Mouse (Mus musculus) midbrain, embryonic 12.5 days (tissue): ENCODE results near the gene Ap3m1. TPM values are rescaled to one million over a fixed set of nuclear protein-coding genes. Genes with fewer than 3 reads are reported as not detected.

Experiments used
- ATAC-seq: fragments of 200-750 bp; cut with Nextera tagmentation; 2 replicates; pipeline ENCODE4 v1.8.0; 2017; ENCODE audit warnings: low read depth, moderate TSS enrichment, moderate library complexity; ENCODE audit not compliant: low FRiP score
- H3K27ac ChIP-seq: fragments of 300-500 bp; sonication (generic); replicated peaks from 2 replicates; pipeline ENCODE4 v1.5.1; 2016; ENCODE audit warnings: mild to moderate bottlenecking
- H3K27me3 ChIP-seq: fragments of 300-500 bp; sonication (generic); 2 replicates; pipeline ENCODE4 v1.6.1; 2016; ENCODE audit warnings: mild to moderate bottlenecking
- H3K36me3 ChIP-seq: fragments of 300-500 bp; sonication (generic); 2 replicates; pipeline ENCODE4 v1.6.1; 2016
- H3K4me1 ChIP-seq: fragments of 300-500 bp; sonication (generic); 2 replicates; pipeline ENCODE4 v1.6.1; 2016
- H3K4me2 ChIP-seq: fragments of 300-500 bp; sonication (generic); replicated peaks from 2 replicates; pipeline ENCODE4 v1.6.1; 2016; ENCODE audit warnings: mild to moderate bottlenecking, moderate library complexity
- H3K4me3 ChIP-seq: fragments of 300-500 bp; sonication (generic); 2 replicates; pipeline ENCODE4 v1.5.1; 2016; ENCODE audit warnings: mild to moderate bottlenecking
- H3K9ac ChIP-seq: fragments of 300-500 bp; sonication (generic); replicated peaks from 2 replicates; pipeline ENCODE4 v1.6.1; 2016; ENCODE audit warnings: mild to moderate bottlenecking, moderate library complexity
- H3K9me3 ChIP-seq: fragments of 300-500 bp; sonication (generic); 2 replicates; pipeline ENCODE4 v1.6.1; 2016; ENCODE audit warnings: mild to moderate bottlenecking
- WGBS: fragments of 180-500 bp; shearing (Covaris S2); methylation state at CpG from one replicate; pipeline ENCODE4 v1.1.7; 2016; 5-methylcytosine and 5-hydroxymethylcytosine counted together
- polyA plus RNA-seq: library from polyadenylated mRNA; unstranded; fragments of >200 nt; fragmentation: Nextera tagmentation; extraction: Ambion mirVana; gene quantifications from 2 replicates; pipeline ENCODE4 v1.2.1, GENCODE M21; 2016

The Ap3m1 gene
- polyA plus RNA-seq, 1 experiment from 2014 or later = 121 TPM

DNA sequence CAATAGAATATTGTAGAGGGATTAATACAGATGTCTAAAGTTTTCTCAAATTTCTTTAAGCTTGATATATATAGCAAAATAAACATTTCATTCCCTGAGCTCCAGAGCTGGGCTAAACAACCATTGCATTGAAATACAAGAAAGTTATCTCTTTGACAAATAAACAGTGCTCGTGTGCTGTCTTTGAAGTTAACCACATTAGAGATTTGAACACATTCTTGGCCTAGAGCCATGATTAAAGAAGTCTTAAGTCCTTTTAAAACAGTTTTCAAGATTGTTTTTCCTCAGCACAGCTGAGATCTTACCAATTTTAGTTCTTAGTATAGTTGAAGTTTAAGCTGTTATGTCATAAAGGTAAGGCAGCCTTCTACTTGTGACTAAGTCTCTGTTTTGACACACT is 12.0 kb upstream of the Ap3m1 start:
- H3K4me2 ChIP-seq = no peak overlapping the region
- no peak overlapping the region for H3K9ac ChIP-seq
- H3K36me3 ChIP-seq = no peaks in the 10 kb centered on the region
- 60% methylated on average over 1 of the region's 1 CpGs for WGBS
- ATAC-seq = no peak
- H3K27ac ChIP-seq = no peak overlapping the region
- no peaks in the 10 kb centered on the region for H3K9me3 ChIP-seq
- H3K27me3 ChIP-seq = no peaks in the 10 kb centered on the region
- H3K4me1 ChIP-seq = no peaks in the 10 kb centered on the region
- no peak overlapping the region for H3K4me3 ChIP-seq

DNA sequence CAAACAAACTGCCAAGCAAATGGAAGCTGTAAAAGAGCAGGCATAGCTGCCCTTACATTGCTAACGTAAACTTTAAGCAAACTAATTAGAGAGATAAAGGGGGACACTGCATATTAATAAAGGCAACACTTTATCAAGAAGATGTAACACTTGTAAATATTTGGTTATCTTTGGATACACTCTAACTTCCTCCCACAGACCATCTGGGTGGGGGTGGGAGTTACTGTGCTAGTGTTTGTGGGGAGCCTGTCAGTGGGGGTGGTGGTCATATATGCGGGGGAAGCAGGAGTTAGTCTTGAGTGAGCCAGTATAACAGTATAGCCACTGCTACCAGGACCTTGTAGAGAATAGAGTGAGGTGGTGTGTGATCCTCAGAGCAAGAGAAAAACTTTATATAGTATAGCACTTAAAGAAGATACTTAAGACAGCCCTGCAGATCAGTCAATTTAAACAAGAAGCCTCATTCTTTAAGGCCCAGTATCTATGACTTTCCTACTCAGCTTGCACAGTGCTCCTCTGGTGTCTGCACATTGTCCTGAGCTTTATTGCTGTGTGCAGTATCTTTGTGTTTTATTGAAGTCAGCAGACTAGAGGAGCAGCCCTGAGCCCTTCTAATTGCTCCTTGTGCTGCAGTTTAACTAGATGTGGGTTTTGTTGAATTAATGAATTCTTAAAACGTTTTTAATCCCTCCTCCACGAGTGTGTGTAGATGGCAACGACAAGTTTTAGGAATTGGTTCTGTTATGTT is 10.6 kb upstream of the Ap3m1 start:
- H3K4me1 ChIP-seq = no peaks in the 10 kb centered on the region
- WGBS = 74% methylated on average over 5 of the region's 5 CpGs
- no peaks in the 10 kb centered on the region for H3K27me3 ChIP-seq
- H3K27ac ChIP-seq = no peak overlapping the region
- no peak for ATAC-seq
- H3K4me2 ChIP-seq = no peak overlapping the region
- no peak overlapping the region for H3K9ac ChIP-seq
- no peaks in the 10 kb centered on the region for H3K36me3 ChIP-seq
- no peaks in the 10 kb centered on the region for H3K9me3 ChIP-seq
- H3K4me3 ChIP-seq = no peak overlapping the region

DNA sequence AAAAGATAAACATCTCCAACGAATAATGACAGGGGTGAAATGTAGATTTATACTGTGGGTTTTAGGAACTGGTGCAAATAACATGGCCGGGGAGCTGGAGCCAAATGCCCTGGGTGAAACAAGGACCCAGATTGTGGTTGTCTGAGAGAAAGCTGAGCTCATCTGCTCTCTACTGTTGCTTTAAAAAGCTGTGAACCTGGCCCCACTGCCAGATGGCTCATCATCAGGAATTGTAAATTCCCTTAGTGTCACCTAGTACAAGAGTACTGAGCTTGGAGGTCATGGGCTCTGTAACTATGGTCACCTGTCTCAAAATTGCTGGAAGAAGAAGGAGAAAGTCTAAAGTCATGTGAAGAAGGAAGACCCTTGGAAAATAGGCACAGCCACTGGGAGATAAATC is 6.7 kb upstream of the Ap3m1 start:
- Histone ChIP-seq H3K4me2 (no peak overlapping the region), H3K36me3 (no peaks in the 10 kb centered on the region), H3K27ac (no peak overlapping the region), H3K4me1 (no peaks in the 10 kb centered on the region), H3K4me3 (no peak overlapping the region), H3K9ac (no peak overlapping the region), H3K27me3 (no peaks in the 10 kb centered on the region), H3K9me3 (no peaks in the 10 kb centered on the region)
- 92% methylated on average over 2 of the region's 2 CpGs for WGBS
- ATAC-seq = no peak

DNA sequence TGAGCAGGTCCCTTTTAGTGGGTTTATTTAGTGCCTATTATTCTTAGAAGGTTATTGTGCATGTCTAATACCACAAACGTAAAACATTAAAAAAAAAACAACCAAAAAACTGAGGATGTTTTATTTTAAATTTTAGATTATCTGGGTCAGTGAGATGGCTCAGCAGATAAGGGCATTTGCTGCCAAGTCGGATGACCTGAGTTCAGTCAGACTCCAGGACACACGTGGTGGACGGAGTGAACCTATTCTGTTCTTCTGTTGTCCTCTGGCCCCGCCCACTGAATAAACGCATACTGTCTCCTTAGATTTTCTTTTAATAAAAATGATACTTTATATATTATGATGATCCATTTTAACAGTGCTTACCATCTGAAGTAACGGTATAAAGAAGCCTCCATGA is 1.3 kb upstream of the Ap3m1 start:
- H3K4me3 ChIP-seq = no peak overlapping the region
- H3K9me3 ChIP-seq = no peaks in the 10 kb centered on the region
- no peaks in the 10 kb centered on the region for H3K36me3 ChIP-seq
- H3K4me1 ChIP-seq = peaks cover 17% of the 10 kb centered on the region
- no peak overlapping the region for H3K9ac ChIP-seq
- no peak for ATAC-seq
- whole genome bisulfite sequencing = 55% methylated on average over 7 of the region's 7 CpGs
- no peaks in the 10 kb centered on the region for H3K27me3 ChIP-seq
- H3K27ac ChIP-seq = no peak overlapping the region
- peak overlapping the region; percentile 79; the same call in 1 of the 2 replicates for H3K4me2 ChIP-seq

- Histone ChIP-seq H3K4me1 (peaks cover 17% of the 10 kb centered on the region), H3K27me3 (no peaks in the 10 kb centered on the region), H3K27ac (no peak overlapping the region), H3K9ac (peak overlapping the region; percentile 60; the same call in 1 of the 2 replicates), H3K9me3 (no peaks in the 10 kb centered on the region), H3K4me3 (peak overlapping the region; percentile 90), H3K36me3 (no peaks in the 10 kb centered on the region), H3K4me2 (peak overlapping the region; percentile 79)
- 15% methylated on average over 8 of the region's 8 CpGs for WGBS
- no peak for ATAC-seq
Measured at GRCm38 (mm10) chr14:21053151-21053550, 843 bp upstream of the Ap3m1 start.

DNA sequence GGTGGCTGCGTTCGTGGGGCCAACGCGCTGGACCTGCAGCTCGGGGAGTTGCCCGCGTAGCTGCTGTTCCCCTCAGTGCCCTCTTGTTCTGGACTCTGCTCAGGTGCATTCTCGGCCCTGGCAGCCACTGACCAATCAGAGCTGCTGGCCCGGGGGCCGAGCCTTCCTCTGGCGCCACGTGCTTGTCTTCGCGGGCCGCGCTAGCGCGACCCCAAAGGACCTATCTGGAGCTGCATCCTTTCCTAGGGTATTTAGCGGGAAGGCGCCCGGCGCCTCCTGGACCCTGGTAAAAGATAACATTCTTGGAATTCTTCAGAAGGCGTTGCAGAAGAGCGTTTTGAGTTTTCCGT is 448 bp upstream of the Ap3m1 start:
- under 1% methylated on average over 25 of the region's 25 CpGs for WGBS
- Histone ChIP-seq H3K4me2 (peak overlapping the region; percentile 79), H3K4me3 (peak overlapping the region; percentile 90), H3K9ac (peak overlapping the region; percentile 60), H3K36me3 (no peaks in the 10 kb centered on the region), H3K27ac (peak overlapping the region; percentile 92), H3K27me3 (no peaks in the 10 kb centered on the region), H3K9me3 (no peaks in the 10 kb centered on the region), H3K4me1 (peaks cover 17% of the 10 kb centered on the region)
- peak; percentile 74 for ATAC-seq

DNA sequence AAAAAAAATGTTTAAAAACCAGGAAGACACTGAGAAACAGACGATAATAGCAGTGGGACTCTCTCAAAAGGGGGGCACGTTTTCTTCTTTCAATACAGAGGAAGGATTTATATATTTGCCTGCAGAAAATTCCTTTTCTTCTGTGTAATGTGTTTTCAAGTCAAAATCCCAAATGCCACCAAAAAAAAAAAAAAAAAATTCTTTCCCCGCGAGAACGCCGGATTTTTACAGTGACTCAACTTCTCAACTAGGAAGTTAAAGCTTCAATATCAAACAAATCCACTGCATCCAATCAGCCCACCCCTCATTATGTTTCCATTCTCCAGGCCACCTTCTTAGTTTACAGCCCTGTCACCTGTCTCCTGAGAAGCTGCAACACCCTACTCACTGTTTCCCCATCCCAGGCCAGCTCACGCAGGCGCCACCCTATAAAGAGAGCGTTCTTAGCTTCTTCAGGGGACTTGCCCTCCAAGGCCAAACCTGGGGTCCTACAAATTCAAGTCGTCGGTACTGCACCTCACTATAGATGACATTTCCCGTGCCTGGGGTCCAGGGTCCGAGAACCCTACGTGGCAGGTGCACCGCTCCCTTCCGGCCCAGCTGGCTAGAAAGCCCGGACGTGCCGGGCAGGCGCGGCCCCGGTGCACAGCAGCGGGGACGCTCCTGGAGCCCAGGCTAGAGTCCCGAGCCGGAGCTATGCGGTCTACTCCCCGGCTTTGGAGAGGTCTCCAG is 762 bp downstream of the Ap3m1 start:
- H3K4me3 ChIP-seq = peak overlapping the region; percentile 90
- H3K27me3 ChIP-seq = no peaks in the 10 kb centered on the region
- ATAC-seq = no peak; the same call in 1 of the 2 replicates

DNA sequence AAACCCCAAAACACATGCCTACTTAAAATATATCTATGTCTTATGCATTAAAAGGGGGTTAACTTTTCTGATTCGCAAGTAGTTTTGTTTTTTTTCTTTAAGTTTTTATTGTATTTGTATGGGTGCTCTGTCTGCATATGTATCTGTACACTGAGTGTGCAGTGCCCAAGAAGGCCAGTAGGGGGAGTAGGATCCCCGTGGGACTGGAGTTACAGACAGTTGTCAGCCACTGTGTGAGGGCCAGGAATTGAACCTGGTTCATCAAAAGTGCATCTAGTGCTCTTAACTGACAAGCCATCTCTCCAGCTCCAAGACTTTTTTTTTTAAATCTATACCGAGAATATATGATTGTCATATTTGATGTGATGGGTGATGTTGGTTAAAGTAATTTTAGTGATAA is 1.6 kb downstream of the Ap3m1 start:
- no peak overlapping the region for H3K4me2 ChIP-seq
- ATAC-seq = no peak
- no peaks in the 10 kb centered on the region for H3K9me3 ChIP-seq
- H3K36me3 ChIP-seq = 0 out of 2 replicates have a peak, but pooled peaks cover 5% of the 10 kb centered on the region
- H3K27ac ChIP-seq = no peak overlapping the region
- WGBS = 75% methylated on average over 3 of the region's 3 CpGs
- H3K4me1 ChIP-seq = peaks cover 17% of the 10 kb centered on the region
- no peaks in the 10 kb centered on the region for H3K27me3 ChIP-seq
- H3K4me3 ChIP-seq = no peak overlapping the region
- H3K9ac ChIP-seq = no peak overlapping the region

More for the DNA sequence above, 762 bp downstream of the Ap3m1 start:
- Histone ChIP-seq H3K9ac (peak overlapping the region; percentile 87), H3K36me3 (0 out of 2 replicates have a peak, but pooled peaks cover 5% of the 10 kb centered on the region), H3K4me2 (peak overlapping the region; percentile 79), H3K27ac (peak overlapping the region; percentile 92), H3K9me3 (no peaks in the 10 kb centered on the region), H3K4me1 (peaks cover 17% of the 10 kb centered on the region)
- 11% methylated on average over 28 of the region's 28 CpGs for WGBS

GRCm38 (mm10) chr14:21048879-21049278 is 3.4 kb downstream of the Ap3m1 start:
- H3K36me3 ChIP-seq = peaks cover 14% of the 10 kb centered on the region; the same call in 1 of the 2 replicates
- no peak overlapping the region for H3K4me2 ChIP-seq
- no peak overlapping the region for H3K27ac ChIP-seq
- H3K4me3 ChIP-seq = no peak overlapping the region
- ATAC-seq = no peak
- peaks cover 17% of the 10 kb centered on the region for H3K4me1 ChIP-seq
- no peaks in the 10 kb centered on the region for H3K27me3 ChIP-seq
- H3K9me3 ChIP-seq = no peaks in the 10 kb centered on the region
- no peak overlapping the region for H3K9ac ChIP-seq

GRCm38 (mm10) chr14:21047840-21048239 is 4.5 kb downstream of the Ap3m1 start:
- 90% methylated on average over 2 of the region's 2 CpGs for WGBS
- no peaks in the 10 kb centered on the region for H3K27me3 ChIP-seq
- no peaks in the 10 kb centered on the region for H3K9me3 ChIP-seq
- peaks cover 16% of the 10 kb centered on the region; the same call in 1 of the 2 replicates for H3K36me3 ChIP-seq
- H3K9ac ChIP-seq = no peak overlapping the region
- no peak overlapping the region for H3K27ac ChIP-seq
- peaks cover 11% of the 10 kb centered on the region for H3K4me1 ChIP-seq
- ATAC-seq = no peak
- H3K4me2 ChIP-seq = no peak overlapping the region
- H3K4me3 ChIP-seq = no peak overlapping the region

GRCm38 (mm10) chr14:21039623-21040022 is 12.7 kb downstream of the Ap3m1 start:
- H3K27ac ChIP-seq = no peak overlapping the region
- no peaks in the 10 kb centered on the region for H3K9me3 ChIP-seq
- ATAC-seq = no peak
- no peak overlapping the region for H3K4me2 ChIP-seq
- WGBS = 89% methylated on average over 4 of the region's 4 CpGs
- H3K4me1 ChIP-seq = no peaks in the 10 kb centered on the region
- H3K36me3 ChIP-seq = peaks cover 61% of the 10 kb centered on the region
- H3K9ac ChIP-seq = no peak overlapping the region
- no peaks in the 10 kb centered on the region for H3K27me3 ChIP-seq
- H3K4me3 ChIP-seq = no peak overlapping the region

GRCm38 (mm10) chr14:21039077-21039476 is 13.2 kb downstream of the Ap3m1 start:
- H3K4me3 ChIP-seq = no peak overlapping the region
- ATAC-seq = no peak
- H3K27ac ChIP-seq = no peak overlapping the region
- no peaks in the 10 kb centered on the region for H3K4me1 ChIP-seq
- no peak overlapping the region for H3K9ac ChIP-seq
- H3K36me3 ChIP-seq = peaks cover 62% of the 10 kb centered on the region
- H3K9me3 ChIP-seq = no peaks in the 10 kb centered on the region
- no peaks in the 10 kb centered on the region for H3K27me3 ChIP-seq
- H3K4me2 ChIP-seq = no peak overlapping the region
- 95% methylated on average over 12 of the region's 12 CpGs for WGBS
